Mouse (Mus musculus) midbrain, embryonic 11.5 days (tissue): ENCODE results near the gene Pklr. TPM values are rescaled to one million over a fixed set of nuclear protein-coding genes. Genes with fewer than 3 reads are reported as not detected.

ENCODE experiments used
- ATAC-seq: fragments of 200-750 bp; cut with Nextera tagmentation; 2 replicates; pipeline ENCODE4 v1.8.0; 2017; ENCODE audit warnings: moderate TSS enrichment, moderate library complexity; ENCODE audit not compliant: low FRiP score
- DNase-seq: peaks from one replicate; pipeline ENCODE4 v3.0.0; 2015; ENCODE audit warnings: low spot score; ENCODE audit errors: missing footprints
- H3K27ac ChIP-seq: fragments of 300-500 bp; sonication (generic); 2 replicates; pipeline ENCODE4 v1.5.1; 2014; ENCODE audit warnings: low read depth, low read length
- H3K27me3 ChIP-seq: fragments of 300-500 bp; sonication (generic); 2 replicates; pipeline ENCODE4 v1.6.1; 2014; ENCODE audit warnings: mild to moderate bottlenecking, low read length, moderate library complexity, mixed read lengths; ENCODE audit not compliant: control insufficient read depth, insufficient read depth
- H3K36me3 ChIP-seq: fragments of 300-500 bp; sonication (generic); 2 replicates; pipeline ENCODE4 v1.6.1; 2014; ENCODE audit warnings: mild to moderate bottlenecking, low read length, moderate library complexity, mixed read lengths; ENCODE audit not compliant: control insufficient read depth, insufficient read depth
- H3K4me1 ChIP-seq: fragments of 300-500 bp; sonication (generic); 2 replicates; pipeline ENCODE4 v1.6.1; 2014; ENCODE audit warnings: low read length; ENCODE audit not compliant: control insufficient read depth, insufficient read depth
- H3K4me2 ChIP-seq: fragments of 300-500 bp; sonication (generic); 2 replicates; pipeline ENCODE4 v1.6.1; 2014; ENCODE audit warnings: mild to moderate bottlenecking, moderate library complexity
- H3K4me3 ChIP-seq: fragments of 300-500 bp; sonication (generic); 2 replicates; pipeline ENCODE4 v1.5.1; 2014; ENCODE audit warnings: low read depth, low read length
- H3K9ac ChIP-seq: fragments of 300-500 bp; sonication (generic); 2 replicates; pipeline ENCODE4 v1.6.1; 2014; ENCODE audit warnings: low read length
- H3K9me3 ChIP-seq: fragments of 300-500 bp; sonication (generic); 2 replicates; pipeline ENCODE4 v1.6.1; 2016; ENCODE audit warnings: low read length; ENCODE audit not compliant: control insufficient read depth
- WGBS: fragments of 180-500 bp; shearing (Covaris S2); extraction: QIAGEN DNeasy Blood & Tissue Kit; methylation state at CpG from one replicate; pipeline ENCODE4 v1.1.7; 2014; 5-methylcytosine and 5-hydroxymethylcytosine counted together
- polyA plus RNA-seq: library from polyadenylated mRNA; unstranded; fragments of >200 nt; fragmentation: Nextera tagmentation; extraction: Ambion mirVana; gene quantifications from 2 replicates; pipeline ENCODE4 v1.2.1, GENCODE M21; 2014

The Pklr gene
- polyA plus RNA-seq, 1 experiment from 2014 or later: 1.7 TPM

- H3K4me3 ChIP-seq: no peak overlapping the region
- H3K9me3 ChIP-seq: no peaks in the 10 kb centered on the region
- WGBS: 67% methylated on average over 1 of the region's 1 CpGs
- no peak for ATAC-seq
- no peak overlapping the region for H3K4me2 ChIP-seq
- H3K9ac ChIP-seq: no peak overlapping the region
- no peak overlapping the region for H3K27ac ChIP-seq
- H3K36me3 ChIP-seq: no peaks in the 10 kb centered on the region
- no peaks in the 10 kb centered on the region for H3K4me1 ChIP-seq
- no peak for DNase-seq
- H3K27me3 ChIP-seq: no peaks in the 10 kb centered on the region
These were observed 27.8 kb upstream of the Pklr start for GRCm38 (mm10) chr3:89108146-89108545.

- no peaks in the 10 kb centered on the region for H3K4me1 ChIP-seq
- H3K4me2 ChIP-seq: no peak overlapping the region
- no peaks in the 10 kb centered on the region for H3K9me3 ChIP-seq
- H3K27ac ChIP-seq: no peak overlapping the region
- no peak for ATAC-seq
- H3K27me3 ChIP-seq: no peaks in the 10 kb centered on the region
- DNase-seq: no peak
- no peaks in the 10 kb centered on the region for H3K36me3 ChIP-seq
- 91% methylated on average over 4 of the region's 4 CpGs for WGBS
- H3K9ac ChIP-seq: no peak overlapping the region
- no peak overlapping the region for H3K4me3 ChIP-seq
These were observed 22.9 kb upstream of the Pklr start for GRCm38 (mm10) chr3:89113058-89113457.

GRCm38 (mm10) chr3:89115522-89115921 lies 20.4 kb upstream of the Pklr start:
- DNase-seq (no peak), ATAC-seq (no peak)
- Histone ChIP-seq H3K4me3 (no peak overlapping the region), H3K27ac (no peak overlapping the region), H3K4me2 (no peak overlapping the region), H3K9me3 (no peaks in the 10 kb centered on the region), H3K4me1 (no peaks in the 10 kb centered on the region), H3K27me3 (no peaks in the 10 kb centered on the region), H3K36me3 (no peaks in the 10 kb centered on the region), H3K9ac (no peak overlapping the region)
- WGBS: 4% methylated on average over 2 of the region's 2 CpGs

GRCm38 (mm10) chr3:89123313-89123712 lies 12.6 kb upstream of the Pklr start:
- Histone ChIP-seq H3K36me3 (no peaks in the 10 kb centered on the region), H3K4me1 (no peaks in the 10 kb centered on the region), H3K4me2 (no peak overlapping the region), H3K9me3 (no peaks in the 10 kb centered on the region), H3K27ac (no peak overlapping the region), H3K9ac (no peak overlapping the region), H3K27me3 (no peaks in the 10 kb centered on the region), H3K4me3 (no peak overlapping the region)
- 78% methylated on average over 2 of the region's 2 CpGs for WGBS
- DNase-seq (no peak), ATAC-seq (no peak)

GRCm38 (mm10) chr3:89124241-89124640 lies 11.7 kb upstream of the Pklr start:
- no peak overlapping the region for H3K4me2 ChIP-seq
- H3K9me3 ChIP-seq: no peaks in the 10 kb centered on the region
- H3K4me3 ChIP-seq: no peak overlapping the region
- WGBS: 86% methylated on average over 3 of the region's 3 CpGs
- no peaks in the 10 kb centered on the region for H3K27me3 ChIP-seq
- no peaks in the 10 kb centered on the region for H3K36me3 ChIP-seq
- no peak for ATAC-seq
- no peak for DNase-seq
- H3K9ac ChIP-seq: no peak overlapping the region
- no peaks in the 10 kb centered on the region for H3K4me1 ChIP-seq
- H3K27ac ChIP-seq: no peak overlapping the region

- no peak for ATAC-seq
- WGBS: 85% methylated on average over 3 of the region's 3 CpGs
- Histone ChIP-seq H3K4me2 (no peak overlapping the region), H3K36me3 (no peaks in the 10 kb centered on the region), H3K9ac (no peak overlapping the region), H3K27me3 (no peaks in the 10 kb centered on the region), H3K9me3 (no peaks in the 10 kb centered on the region), H3K4me1 (no peaks in the 10 kb centered on the region), H3K4me3 (no peak overlapping the region), H3K27ac (no peak overlapping the region)
- DNase-seq: peak; percentile 19
These were observed 10.0 kb upstream of the Pklr start for GRCm38 (mm10) chr3:89125981-89126380.

- no peaks in the 10 kb centered on the region for H3K4me1 ChIP-seq
- WGBS: 96% methylated on average over 3 of the region's 3 CpGs
- DNase-seq: no peak
These were observed 6.0 kb upstream of the Pklr start for GRCm38 (mm10) chr3:89129908-89130307.

GRCm38 (mm10) chr3:89131816-89132215 lies 4.1 kb upstream of the Pklr start:
- no peak for DNase-seq
- 58% methylated on average over 4 of the region's 4 CpGs for WGBS
- no peaks in the 10 kb centered on the region for H3K27me3 ChIP-seq
- ATAC-seq: no peak
- H3K4me3 ChIP-seq: no peak overlapping the region
- no peak overlapping the region for H3K27ac ChIP-seq
- no peak overlapping the region for H3K9ac ChIP-seq
- H3K36me3 ChIP-seq: no peaks in the 10 kb centered on the region
- H3K4me2 ChIP-seq: peak overlapping the region; percentile 49
- H3K4me1 ChIP-seq: no peaks in the 10 kb centered on the region
- no peaks in the 10 kb centered on the region for H3K9me3 ChIP-seq

More at GRCm38 (mm10) chr3:89129908-89130307, 6.0 kb upstream of the Pklr start:
- no peak overlapping the region for H3K4me3 ChIP-seq
- H3K27ac ChIP-seq: no peak overlapping the region
- no peaks in the 10 kb centered on the region for H3K36me3 ChIP-seq
- no peaks in the 10 kb centered on the region for H3K27me3 ChIP-seq
- no peak for ATAC-seq
- H3K4me2 ChIP-seq: no peak overlapping the region
- H3K9ac ChIP-seq: no peak overlapping the region
- no peaks in the 10 kb centered on the region for H3K9me3 ChIP-seq

- 17% methylated on average over 30 of the region's 30 CpGs for WGBS
- Histone ChIP-seq H3K4me3 (peak overlapping the region; percentile 21), H3K4me2 (peak overlapping the region; percentile 49), H3K36me3 (no peaks in the 10 kb centered on the region), H3K9me3 (no peaks in the 10 kb centered on the region), H3K4me1 (no peaks in the 10 kb centered on the region), H3K27me3 (no peaks in the 10 kb centered on the region), H3K27ac (no peak overlapping the region), H3K9ac (peak overlapping the region; percentile 41)
- no peak for DNase-seq
- ATAC-seq: peak; percentile 68; the same call in 1 of the 2 replicates
These were observed 3.5 kb upstream of the Pklr start for GRCm38 (mm10) chr3:89132285-89133062.
